16 mouse cellular contexts compared by ENCODE assay signal in genomic region chr16:11197052-11197451, GRCm38 (mm10).
"Had no signal": no experiment of that assay in that cellular context is flagged by ENCODE, and none has a peak within 500 bp of the region (broad histone marks: within the 10 kb centered on the region; RNA-seq: fewer than 3 reads in every experiment).

No protein-coding gene starts in this region.

- DNase-seq: retina, postnatal 1 day; right cerebral cortex, adult 18-20 months; right cerebral cortex, postnatal 14 days; right cerebral cortex, postnatal 25 days; right cerebral cortex, postnatal 4 days; spleen, adult 18-20 months; thymus, adult 18-20 months; thymus, adult 2 months; thymus, postnatal 14 days; thymus, postnatal 25 days; thymus, postnatal 36 days; thymus, postnatal 4 days had no signal

- H3K4me2 ChIP-seq: neural tube, embryonic 13.5 days; neural tube, embryonic 15.5 days; stomach, embryonic 15.5 days had no signal

- H3K4me3 ChIP-seq: neural tube, embryonic 13.5 days; neural tube, embryonic 15.5 days; stomach, embryonic 15.5 days had no signal

- H3K27ac ChIP-seq: neural tube, embryonic 13.5 days; neural tube, embryonic 15.5 days; stomach, embryonic 15.5 days; stomach, postnatal 0 days had no signal

- H3K27me3 ChIP-seq: neural tube, embryonic 13.5 days; neural tube, embryonic 15.5 days; stomach, embryonic 15.5 days had no signal

- H3K9ac ChIP-seq: neural tube, embryonic 13.5 days; neural tube, embryonic 15.5 days; stomach, embryonic 15.5 days had no signal

- H3K9me3 ChIP-seq: neural tube, embryonic 13.5 days; neural tube, embryonic 15.5 days; stomach, embryonic 15.5 days had no signal
